ENCODE assay signal across 9 mouse cellular contexts in the genomic region with DNA sequence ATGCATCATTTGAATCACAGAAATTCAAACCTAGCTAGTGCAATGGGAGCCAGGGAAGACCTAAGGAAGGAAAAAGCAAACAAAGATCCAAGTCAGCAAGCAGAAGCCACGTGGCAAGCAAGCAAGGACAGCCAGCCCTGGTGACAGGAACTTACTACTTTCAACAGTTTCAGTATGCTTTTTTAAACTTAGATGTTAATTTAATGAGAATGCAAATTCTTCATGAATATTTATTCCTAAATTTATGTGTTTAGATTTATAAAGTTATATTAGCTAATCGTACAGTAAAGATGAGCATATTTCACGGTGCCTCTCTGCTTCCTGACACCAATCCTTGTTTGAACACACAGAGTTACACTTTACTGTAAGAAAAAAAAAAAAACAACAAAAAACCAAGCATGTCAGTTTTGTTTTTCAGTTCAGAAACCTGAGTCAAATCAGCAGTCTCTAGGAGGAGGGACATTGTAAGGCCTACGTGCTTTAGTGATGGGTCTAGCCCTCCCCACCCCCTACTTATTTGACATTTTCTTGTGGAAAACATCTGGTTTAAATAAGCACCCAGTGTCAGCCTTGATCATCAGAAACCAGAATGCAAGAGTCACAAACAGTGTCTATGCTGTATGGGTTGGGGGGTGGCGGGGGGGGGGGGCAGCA.
DNase-seq lines count a peak whose midpoint lies in the region; ATAC-seq and TF ChIP-seq lines count a peak whose summit lies in the region.
"Had no signal": no experiment of that assay in that cellular context is flagged by ENCODE, and none has a peak within 500 bp of the region (broad histone marks: within the 10 kb centered on the region; RNA-seq: fewer than 3 reads in every experiment).

No protein-coding gene starts in this region.

- no peak overlapping the region for H3K9ac ChIP-seq in intestine, embryonic 14.5 days (ENCODE audit: low read length)
- no peak overlapping the region for H3K9ac ChIP-seq in intestine, postnatal 0 days (ENCODE audit: low read depth, low read length)
- no peak overlapping the region; the same call in 1 of the 2 replicates for H3K9ac ChIP-seq in stomach, embryonic 16.5 days (ENCODE audit: low read length)

- H3K4me1 ChIP-seq in intestine, embryonic 14.5 days (replicated peaks; ENCODE audit: control insufficient read depth, insufficient read depth, low read length): peaks cover 26% of the 10 kb centered on the region
- H3K4me1 ChIP-seq in intestine, postnatal 0 days (replicated peaks; ENCODE audit: control insufficient read depth, insufficient read depth, low read length): peaks cover 6% of the 10 kb centered on the region; the same call in 1 of the 2 replicates
- peaks cover 52% of the 10 kb centered on the region for H3K4me1 ChIP-seq in spleen, adult 2 months (ENCODE audit: control insufficient read depth, insufficient read depth, insufficient read length)
- peaks cover 17% of the 10 kb centered on the region for H3K4me1 ChIP-seq in stomach, embryonic 16.5 days (ENCODE audit: control insufficient read depth, insufficient read depth, low read length)

- no peaks in the 10 kb centered on the region for H3K36me3 ChIP-seq in intestine, embryonic 14.5 days (ENCODE audit: control insufficient read depth, insufficient read depth, low read length)
- no peaks in the 10 kb centered on the region for H3K36me3 ChIP-seq in intestine, postnatal 0 days (ENCODE audit: control insufficient read depth, insufficient read depth)
- no peaks in the 10 kb centered on the region for H3K36me3 ChIP-seq in spleen, adult 2 months (ENCODE audit: control insufficient read depth, insufficient read depth, low read length)
- no peaks in the 10 kb centered on the region for H3K36me3 ChIP-seq in stomach, embryonic 16.5 days (ENCODE audit: control insufficient read depth, insufficient read depth, low read length)

- ATAC-seq in intestine, embryonic 14.5 days (replicated peaks; ENCODE audit: low FRiP score, low TSS enrichment, low read depth): no peak
- ATAC-seq in intestine, postnatal 0 days: no peak
- peak; percentile 52 for ATAC-seq in inflammation-experienced regulatory T-cells, adult 6 months
- ATAC-seq in stomach, embryonic 16.5 days (ENCODE audit: insufficient read depth, low FRiP score): no peak
- ATAC-seq: forebrain, embryonic 16.5 days had no signal

- no peak overlapping the region for H3K4me3 ChIP-seq in intestine, embryonic 14.5 days (ENCODE audit: low read depth, low read length)
- no peak overlapping the region for H3K4me3 ChIP-seq in intestine, postnatal 0 days (ENCODE audit: low read depth, low read length)
- no peak overlapping the region for H3K4me3 ChIP-seq in spleen, adult 2 months (ENCODE audit: extremely low read depth, insufficient read depth, insufficient read length)
- no peak overlapping the region for H3K4me3 ChIP-seq in stomach, embryonic 16.5 days (replicated peaks; ENCODE audit: low read length)

- H3K27me3 ChIP-seq in intestine, embryonic 14.5 days (replicated peaks; ENCODE audit: control insufficient read depth, insufficient read depth, low read length): no peaks in the 10 kb centered on the region
- no peaks in the 10 kb centered on the region for H3K27me3 ChIP-seq in intestine, postnatal 0 days (replicated peaks; ENCODE audit: control insufficient read depth, insufficient read depth, low read length)
- no peaks in the 10 kb centered on the region for H3K27me3 ChIP-seq in spleen, adult 2 months (ENCODE audit: control insufficient read depth, insufficient read depth, low read length)
- H3K27me3 ChIP-seq in stomach, embryonic 16.5 days (ENCODE audit: control insufficient read depth, insufficient read depth, low read length): no peaks in the 10 kb centered on the region

- no peaks in the 10 kb centered on the region for H3K9me3 ChIP-seq in intestine, embryonic 14.5 days (ENCODE audit: control insufficient read depth, low read length)
- H3K9me3 ChIP-seq in intestine, postnatal 0 days (ENCODE audit: control insufficient read depth): no peaks in the 10 kb centered on the region
- no peaks in the 10 kb centered on the region for H3K9me3 ChIP-seq in stomach, embryonic 16.5 days (replicated peaks; ENCODE audit: control insufficient read depth, low read length)

- H3K27ac ChIP-seq in intestine, embryonic 14.5 days (ENCODE audit: low read depth): peak overlapping the region; percentile 36
- no peak overlapping the region for H3K27ac ChIP-seq in intestine, postnatal 0 days (ENCODE audit: low read depth, low read length)
- H3K27ac ChIP-seq in spleen, adult 2 months (ENCODE audit: insufficient read depth, low read length): peak overlapping the region; percentile 58
- H3K27ac ChIP-seq in stomach, embryonic 16.5 days (ENCODE audit: low read length): peak overlapping the region; percentile 40; the same call in 1 of the 2 replicates

- DNase-seq in intestine, embryonic 14.5 days (ENCODE audit: low spot score): no peak
- DNase-seq in spleen, adult 2 months (ENCODE audit: low read depth in 1 of 2, low spot score in 2 of 2): no peak
- no peak for DNase-seq in spleen, adult 12 weeks (ENCODE audit: low spot score)
- DNase-seq in testis, postnatal 10 days (ENCODE audit: low spot score): no peak
- DNase-seq in cerebellum, postnatal 14 days: no peak

- TF ChIP-seq POLR2A in spleen, adult 2 months (IDR thresholded peaks at IDR 0.05; ENCODE audit: low read depth, low read length): no peak

- TF ChIP-seq CTCF in intestine, postnatal 0 days (IDR thresholded peaks at IDR 0.05; ENCODE audit: low read depth): no peak
- no peak for TF ChIP-seq CTCF in spleen, adult 2 months (IDR thresholded peaks at IDR 0.05; ENCODE audit: extremely low read depth, insufficient read depth, insufficient read length, insufficient replicate concordance)

- H3K4me2 ChIP-seq in intestine, embryonic 14.5 days (ENCODE audit: low read length): no peak overlapping the region
- H3K4me2 ChIP-seq in intestine, postnatal 0 days (replicated peaks; ENCODE audit: low read depth): no peak overlapping the region
- no peak overlapping the region for H3K4me2 ChIP-seq in stomach, embryonic 16.5 days (ENCODE audit: low read depth, low read length)

- 71% methylated on average over 5 of the region's 5 CpGs for WGBS in intestine, embryonic 14.5 days
- WGBS in intestine, postnatal 0 days: 71% methylated on average over 5 of the region's 5 CpGs
- 54% methylated on average over 5 of the region's 5 CpGs for WGBS in spleen, adult 2 months
- WGBS in stomach, embryonic 16.5 days: 50% methylated on average over 5 of the region's 5 CpGs
